Mouse (Mus musculus): Measurements from ENCODE around the gene Actg2.

DNA sequence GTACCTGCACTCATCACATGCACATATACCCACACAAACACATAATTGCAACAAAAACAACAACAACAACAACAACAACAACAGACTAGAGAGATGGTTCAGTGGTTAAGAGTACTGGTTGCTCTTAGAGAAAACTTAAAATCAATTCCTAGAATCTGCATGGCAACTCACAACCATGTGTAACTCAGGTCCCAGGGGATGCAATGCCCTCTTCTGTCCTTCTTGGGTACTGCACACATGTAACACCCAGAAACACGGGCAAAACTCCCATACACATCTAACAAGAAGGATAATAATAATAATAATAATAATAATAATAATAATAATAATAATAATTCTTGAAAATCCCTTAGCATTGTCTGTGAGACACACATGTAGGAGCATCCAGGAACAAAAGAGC lies 23.6 kb downstream of the Actg2 start:
- TF ChIP-seq POLR2A (IDR thresholded peaks at IDR 0.05; ENCODE audit: borderline replicate concordance, extremely low read depth, low read depth, low read length) (no peak), CTCF (IDR thresholded peaks at IDR 0.05; ENCODE audit: insufficient read depth, low read length) (peak; percentile 67)

All from lung, adult 2 months (tissue).